Mouse (Mus musculus) kidney, embryonic 15.5 days (tissue): ENCODE results near the gene Slc39a11. TPM values are rescaled to one million over a fixed set of nuclear protein-coding genes. Genes with fewer than 3 reads are reported as not detected.

ENCODE experiments used
- ATAC-seq: fragments of 200-750 bp; cut with Nextera tagmentation; replicated peaks from 2 replicates; pipeline ENCODE4 v1.8.0; 2017; ENCODE audit warnings: moderate TSS enrichment; ENCODE audit not compliant: low FRiP score
- H3K27ac ChIP-seq: fragments of 300-500 bp; sonication (generic); 2 replicates; pipeline ENCODE4 v1.5.1; 2015; ENCODE audit warnings: mild to moderate bottlenecking, inconsistent platforms
- H3K27me3 ChIP-seq: fragments of 300-500 bp; sonication (generic); 2 replicates; pipeline ENCODE4 v1.6.1; 2015; ENCODE audit warnings: inconsistent platforms
- H3K36me3 ChIP-seq: fragments of 300-500 bp; sonication (generic); 2 replicates; pipeline ENCODE4 v1.6.1; 2015; ENCODE audit warnings: inconsistent platforms
- H3K4me1 ChIP-seq: fragments of 300-500 bp; sonication (generic); 2 replicates; pipeline ENCODE4 v1.6.1; 2015; ENCODE audit warnings: inconsistent platforms
- H3K4me2 ChIP-seq: fragments of 300-500 bp; sonication (generic); 2 replicates; pipeline ENCODE4 v1.6.1; 2015; ENCODE audit warnings: moderate library complexity, mild to moderate bottlenecking, inconsistent platforms
- H3K4me3 ChIP-seq: fragments of 300-500 bp; sonication (generic); replicated peaks from 2 replicates; pipeline ENCODE4 v1.5.1; 2015; ENCODE audit warnings: mild to moderate bottlenecking, inconsistent platforms
- H3K9ac ChIP-seq: fragments of 300-500 bp; sonication (generic); 2 replicates; pipeline ENCODE4 v1.6.1; 2015; ENCODE audit warnings: mild to moderate bottlenecking, inconsistent platforms
- H3K9me3 ChIP-seq: fragments of 300-500 bp; sonication (generic); replicated peaks from 2 replicates; pipeline ENCODE4 v1.6.1; 2016; ENCODE audit warnings: inconsistent platforms
- WGBS: fragments of 180-500 bp; shearing (Covaris S2); methylation state at CpG from one replicate; pipeline ENCODE4 v1.1.7; 2015; ENCODE audit warnings: mixed read lengths; 5-methylcytosine and 5-hydroxymethylcytosine counted together
- polyA plus RNA-seq: library from polyadenylated mRNA; unstranded; fragments of >200 nt; fragmentation: Nextera tagmentation; extraction: Ambion mirVana; gene quantifications from 2 replicates; pipeline ENCODE4 v1.2.1, GENCODE M21; 2015

The Slc39a11 gene
- polyA plus RNA-seq, 1 experiment from 2014 or later = 22.2 TPM

- Histone ChIP-seq H3K4me3 (peak overlapping the region; percentile 96), H3K27ac (peak overlapping the region; percentile 98), H3K9me3 (no peaks in the 10 kb centered on the region), H3K9ac (peak overlapping the region; percentile 94), H3K4me1 (peaks cover 47% of the 10 kb centered on the region), H3K36me3 (peaks cover 12% of the 10 kb centered on the region), H3K27me3 (no peaks in the 10 kb centered on the region), H3K4me2 (peak overlapping the region; percentile 84)
- 2% methylated on average over 38 of the region's 38 CpGs for WGBS
- ATAC-seq = peak; percentile 40
Measured at GRCm38 (mm10) chr11:113682897-113683626, 33.2 kb upstream of the Slc39a11 start.

- H3K4me1 ChIP-seq = peaks cover 46% of the 10 kb centered on the region
- H3K4me3 ChIP-seq = 0 out of 2 replicates have a peak overlapping the region, but pooled peaks have one; percentile 96
- no peak for ATAC-seq
- H3K4me2 ChIP-seq = peak overlapping the region; percentile 84; the same call in 1 of the 2 replicates
- H3K27me3 ChIP-seq = no peaks in the 10 kb centered on the region
- H3K27ac ChIP-seq = no peak overlapping the region
- H3K9ac ChIP-seq = no peak overlapping the region
- H3K36me3 ChIP-seq = peaks cover 7% of the 10 kb centered on the region
- H3K9me3 ChIP-seq = no peaks in the 10 kb centered on the region
Measured at GRCm38 (mm10) chr11:113681979-113682378, 32.1 kb upstream of the Slc39a11 start.

GRCm38 (mm10) chr11:113680954-113681353 lies 31.1 kb upstream of the Slc39a11 start:
- H3K4me2 ChIP-seq = no peak overlapping the region
- H3K36me3 ChIP-seq = peaks cover 12% of the 10 kb centered on the region
- H3K27me3 ChIP-seq = no peaks in the 10 kb centered on the region
- ATAC-seq = no peak
- no peak overlapping the region for H3K9ac ChIP-seq
- no peak overlapping the region for H3K27ac ChIP-seq
- H3K9me3 ChIP-seq = no peaks in the 10 kb centered on the region
- peaks cover 38% of the 10 kb centered on the region for H3K4me1 ChIP-seq
- no peak overlapping the region for H3K4me3 ChIP-seq
- WGBS = 90% methylated on average over 2 of the region's 2 CpGs

- peaks cover 26% of the 10 kb centered on the region for H3K4me1 ChIP-seq
- 79% methylated on average over 8 of the region's 8 CpGs for WGBS
- peaks cover 38% of the 10 kb centered on the region for H3K36me3 ChIP-seq
- H3K27ac ChIP-seq = no peak overlapping the region
- no peak overlapping the region for H3K4me2 ChIP-seq
- H3K27me3 ChIP-seq = no peaks in the 10 kb centered on the region
- no peak overlapping the region for H3K9ac ChIP-seq
- no peak overlapping the region for H3K4me3 ChIP-seq
- 0 out of 2 replicates have a peak, but pooled peaks have one; percentile 7 for ATAC-seq
- no peaks in the 10 kb centered on the region for H3K9me3 ChIP-seq
Measured at GRCm38 (mm10) chr11:113678373-113678772, 28.5 kb upstream of the Slc39a11 start.

- 96% methylated on average over 2 of the region's 2 CpGs for WGBS
- no peak overlapping the region for H3K27ac ChIP-seq
Measured at GRCm38 (mm10) chr11:113677378-113677777, 27.5 kb upstream of the Slc39a11 start.

GRCm38 (mm10) chr11:113676847-113677246 lies 27.0 kb upstream of the Slc39a11 start:
- ATAC-seq = no peak
- H3K27me3 ChIP-seq = no peaks in the 10 kb centered on the region
- no peak overlapping the region for H3K27ac ChIP-seq
- no peaks in the 10 kb centered on the region for H3K9me3 ChIP-seq
- no peak overlapping the region for H3K9ac ChIP-seq
- H3K4me1 ChIP-seq = peaks cover 16% of the 10 kb centered on the region
- H3K4me2 ChIP-seq = no peak overlapping the region
- peaks cover 53% of the 10 kb centered on the region for H3K36me3 ChIP-seq
- H3K4me3 ChIP-seq = no peak overlapping the region
- WGBS = 87% methylated on average over 2 of the region's 2 CpGs

More at GRCm38 (mm10) chr11:113677378-113677777, 27.5 kb upstream of the Slc39a11 start:
- Histone ChIP-seq H3K9me3 (no peaks in the 10 kb centered on the region), H3K9ac (no peak overlapping the region), H3K27me3 (no peaks in the 10 kb centered on the region), H3K36me3 (peaks cover 48% of the 10 kb centered on the region), H3K4me3 (no peak overlapping the region), H3K4me2 (no peak overlapping the region), H3K4me1 (peaks cover 21% of the 10 kb centered on the region)
- no peak for ATAC-seq

GRCm38 (mm10) chr11:113674595-113674994 lies 24.7 kb upstream of the Slc39a11 start:
- WGBS = 90% methylated on average over 5 of the region's 5 CpGs
- Histone ChIP-seq H3K27ac (no peak overlapping the region), H3K4me3 (no peak overlapping the region), H3K4me2 (no peak overlapping the region), H3K27me3 (no peaks in the 10 kb centered on the region), H3K9me3 (no peaks in the 10 kb centered on the region), H3K36me3 (peaks cover 72% of the 10 kb centered on the region), H3K9ac (no peak overlapping the region), H3K4me1 (peaks cover 7% of the 10 kb centered on the region; the same call in 1 of the 2 replicates)
- no peak for ATAC-seq

- no peak overlapping the region for H3K27ac ChIP-seq
- H3K4me1 ChIP-seq = peaks cover 8% of the 10 kb centered on the region
- WGBS = 95% methylated on average over 4 of the region's 4 CpGs
- H3K9me3 ChIP-seq = no peaks in the 10 kb centered on the region
- H3K36me3 ChIP-seq = peaks cover 81% of the 10 kb centered on the region
- H3K9ac ChIP-seq = no peak overlapping the region
- no peak for ATAC-seq
- no peaks in the 10 kb centered on the region for H3K27me3 ChIP-seq
- no peak overlapping the region for H3K4me3 ChIP-seq
- no peak overlapping the region for H3K4me2 ChIP-seq
Measured at GRCm38 (mm10) chr11:113673614-113674013, 23.7 kb upstream of the Slc39a11 start.

GRCm38 (mm10) chr11:113669711-113670110 lies 19.8 kb upstream of the Slc39a11 start:
- Histone ChIP-seq H3K27ac (no peak overlapping the region), H3K4me2 (no peak overlapping the region), H3K4me3 (no peak overlapping the region), H3K9ac (no peak overlapping the region), H3K36me3 (peaks cover 71% of the 10 kb centered on the region), H3K4me1 (peaks cover 28% of the 10 kb centered on the region), H3K27me3 (no peaks in the 10 kb centered on the region), H3K9me3 (no peaks in the 10 kb centered on the region)
- WGBS = 78% methylated on average over 4 of the region's 4 CpGs
- ATAC-seq = no peak

GRCm38 (mm10) chr11:113668857-113669256 lies 19.0 kb upstream of the Slc39a11 start:
- no peaks in the 10 kb centered on the region for H3K9me3 ChIP-seq
- H3K4me3 ChIP-seq = no peak overlapping the region
- no peak for ATAC-seq
- peaks cover 70% of the 10 kb centered on the region for H3K36me3 ChIP-seq
- H3K4me2 ChIP-seq = no peak overlapping the region
- H3K9ac ChIP-seq = no peak overlapping the region
- H3K27ac ChIP-seq = no peak overlapping the region
- 83% methylated on average over 5 of the region's 5 CpGs for WGBS
- no peaks in the 10 kb centered on the region for H3K27me3 ChIP-seq
- peaks cover 28% of the 10 kb centered on the region for H3K4me1 ChIP-seq

- no peaks in the 10 kb centered on the region for H3K9me3 ChIP-seq
- no peak for ATAC-seq
Measured at GRCm38 (mm10) chr11:113667704-113668103, 17.8 kb upstream of the Slc39a11 start.

GRCm38 (mm10) chr11:113667122-113667521 lies 17.2 kb upstream of the Slc39a11 start:
- Histone ChIP-seq H3K4me2 (peak overlapping the region; percentile 25), H3K36me3 (peaks cover 70% of the 10 kb centered on the region), H3K9me3 (no peaks in the 10 kb centered on the region), H3K27ac (peak overlapping the region; percentile 88), H3K27me3 (no peaks in the 10 kb centered on the region), H3K9ac (no peak overlapping the region), H3K4me1 (peaks cover 28% of the 10 kb centered on the region), H3K4me3 (no peak overlapping the region)
- peak; percentile 82 for ATAC-seq
- 50% methylated on average over 2 of the region's 2 CpGs for WGBS

More at GRCm38 (mm10) chr11:113667704-113668103, 17.8 kb upstream of the Slc39a11 start:
- no peaks in the 10 kb centered on the region for H3K27me3 ChIP-seq
- no peak overlapping the region for H3K4me3 ChIP-seq
- H3K4me1 ChIP-seq = peaks cover 28% of the 10 kb centered on the region
- peaks cover 70% of the 10 kb centered on the region for H3K36me3 ChIP-seq
- H3K4me2 ChIP-seq = no peak overlapping the region
- no peak overlapping the region for H3K9ac ChIP-seq
- peak overlapping the region; percentile 88 for H3K27ac ChIP-seq
- WGBS = 80% methylated on average over 4 of the region's 4 CpGs
